Mouse (Mus musculus) liver, embryonic 11.5 days (tissue): ENCODE results near the gene Gm27021. TPM values are rescaled to one million over a fixed set of nuclear protein-coding genes. Genes with fewer than 3 reads are reported as not detected.

ENCODE experiments used
- ATAC-seq: fragments of 200-750 bp; cut with Nextera tagmentation; replicated peaks from 2 replicates; pipeline ENCODE4 v1.8.0; 2017; ENCODE audit warnings: moderate number of reproducible peaks, mild to moderate bottlenecking, moderate TSS enrichment, moderate library complexity; ENCODE audit not compliant: low FRiP score
- DNase-seq: peaks from one replicate; pipeline ENCODE4 v3.0.0-alpha.2; 2017; ENCODE audit warnings: low spot score
- H3K27ac ChIP-seq: fragments of 300-500 bp; sonication (generic); 2 replicates; pipeline ENCODE4 v1.5.1; 2014; ENCODE audit warnings: mild to moderate bottlenecking, low read depth, low read length, control low read depth
- H3K27me3 ChIP-seq: fragments of 300-500 bp; sonication (generic); replicated peaks from 2 replicates; pipeline ENCODE4 v1.6.1; 2014; ENCODE audit warnings: low read length, mixed read lengths; ENCODE audit not compliant: control insufficient read depth, insufficient read depth
- H3K36me3 ChIP-seq: fragments of 300-500 bp; sonication (generic); 2 replicates; pipeline ENCODE4 v1.6.1; 2014; ENCODE audit warnings: mild to moderate bottlenecking, low read length, moderate library complexity, mixed read lengths; ENCODE audit not compliant: control insufficient read depth, insufficient read depth
- H3K4me1 ChIP-seq: fragments of 300-500 bp; sonication (generic); replicated peaks from 2 replicates; pipeline ENCODE4 v1.6.1; 2014; ENCODE audit warnings: low read length, mixed read lengths; ENCODE audit not compliant: control insufficient read depth, insufficient read depth
- H3K4me2 ChIP-seq: fragments of 300-500 bp; sonication (generic); 2 replicates; pipeline ENCODE4 v1.6.1; 2014; ENCODE audit warnings: mild to moderate bottlenecking, control low read depth, moderate library complexity
- H3K4me3 ChIP-seq: fragments of 300-500 bp; sonication (generic); 2 replicates; pipeline ENCODE4 v1.5.1; 2014; ENCODE audit warnings: low read depth, low read length, control low read depth
- H3K9ac ChIP-seq: fragments of 300-500 bp; sonication (generic); 2 replicates; pipeline ENCODE4 v1.6.1; 2014; ENCODE audit warnings: low read depth, low read length, control low read depth
- H3K9me3 ChIP-seq: fragments of 300-500 bp; sonication (generic); 2 replicates; pipeline ENCODE4 v1.6.1; 2016; ENCODE audit warnings: low read length, inconsistent platforms, mixed read lengths; ENCODE audit not compliant: control insufficient read depth
- WGBS: fragments of 180-500 bp; shearing (Covaris S2); extraction: QIAGEN DNeasy Blood & Tissue Kit; methylation state at CpG from one replicate; pipeline ENCODE4 v1.1.7; 2014; 5-methylcytosine and 5-hydroxymethylcytosine counted together
- polyA plus RNA-seq: library from polyadenylated mRNA; unstranded; fragments of >200 nt; fragmentation: Nextera tagmentation; extraction: Ambion mirVana; gene quantifications from 2 replicates; pipeline ENCODE4 v1.2.1, GENCODE M21; 2014

Gm27021 gene
- polyA plus RNA-seq, 1 experiment from 2014 or later = 0.69 TPM

- Histone ChIP-seq H3K9me3 (no peaks in the 10 kb centered on the region), H3K27ac (no peak overlapping the region), H3K9ac (peak overlapping the region; percentile 90), H3K27me3 (no peaks in the 10 kb centered on the region), H3K4me3 (peak overlapping the region; percentile 75), H3K36me3 (peaks cover 17% of the 10 kb centered on the region), H3K4me1 (peaks cover 39% of the 10 kb centered on the region), H3K4me2 (peak overlapping the region; percentile 81)
- ATAC-seq (no peak), DNase-seq (no peak)
- 6% methylated on average over 17 of the region's 17 CpGs for WGBS
Observed at GRCm38 (mm10) chr8:120666807-120667470, 940 bp downstream of the Gm27021 start.

GRCm38 (mm10) chr8:120665726-120666455 is 2.0 kb downstream of the Gm27021 start:
- Histone ChIP-seq H3K27ac (no peak overlapping the region), H3K4me1 (peaks cover 37% of the 10 kb centered on the region), H3K4me3 (peak overlapping the region; percentile 75), H3K4me2 (peak overlapping the region; percentile 81), H3K27me3 (no peaks in the 10 kb centered on the region), H3K36me3 (peaks cover 10% of the 10 kb centered on the region), H3K9ac (peak overlapping the region; percentile 23; the same call in 1 of the 2 replicates), H3K9me3 (no peaks in the 10 kb centered on the region)
- DNase-seq (no peak), ATAC-seq (no peak)
- WGBS = 74% methylated on average over 3 of the region's 3 CpGs

GRCm38 (mm10) chr8:120664566-120664965 is 3.3 kb downstream of the Gm27021 start:
- DNase-seq = no peak
- Histone ChIP-seq H3K27me3 (no peaks in the 10 kb centered on the region), H3K36me3 (peaks cover 2% of the 10 kb centered on the region; the same call in 1 of the 2 replicates), H3K4me2 (no peak overlapping the region), H3K4me1 (peaks cover 35% of the 10 kb centered on the region), H3K27ac (no peak overlapping the region), H3K9me3 (no peaks in the 10 kb centered on the region), H3K9ac (no peak overlapping the region), H3K4me3 (no peak overlapping the region)
- WGBS = 77% methylated on average over 6 of the region's 6 CpGs
- ATAC-seq = no peak

- DNase-seq (no peak), ATAC-seq (no peak)
- H3K9ac ChIP-seq = no peak overlapping the region
- WGBS = 92% methylated on average over 8 of the region's 8 CpGs
- no peaks in the 10 kb centered on the region for H3K4me1 ChIP-seq
- H3K9me3 ChIP-seq = no peaks in the 10 kb centered on the region
- no peaks in the 10 kb centered on the region for H3K27me3 ChIP-seq
- H3K4me2 ChIP-seq = no peak overlapping the region
- H3K4me3 ChIP-seq = no peak overlapping the region
- H3K36me3 ChIP-seq = peaks cover 35% of the 10 kb centered on the region
- no peak overlapping the region for H3K27ac ChIP-seq
Observed at GRCm38 (mm10) chr8:120657415-120657814, 10.5 kb downstream of the Gm27021 start.

GRCm38 (mm10) chr8:120656322-120657052 is 11.4 kb downstream of the Gm27021 start:
- DNase-seq = no peak
- WGBS = 90% methylated on average over 7 of the region's 7 CpGs
- Histone ChIP-seq H3K27me3 (no peaks in the 10 kb centered on the region), H3K27ac (no peak overlapping the region), H3K9me3 (no peaks in the 10 kb centered on the region), H3K4me1 (no peaks in the 10 kb centered on the region), H3K4me3 (no peak overlapping the region), H3K4me2 (no peak overlapping the region), H3K36me3 (peaks cover 35% of the 10 kb centered on the region), H3K9ac (no peak overlapping the region)
- no peak for ATAC-seq

- WGBS = 64% methylated on average over 7 of the region's 7 CpGs
Observed at GRCm38 (mm10) chr8:120647532-120647931, 20.3 kb downstream of the Gm27021 start, which contains the start of gene 1190005I06Rik. Gene 1190005I06Rik (minus strand): TSS chr8:120647632.

GRCm38 (mm10) chr8:120644663-120645062 is 23.2 kb downstream of the Gm27021 start:
- Histone ChIP-seq H3K9me3 (no peaks in the 10 kb centered on the region), H3K27ac (no peak overlapping the region), H3K36me3 (no peaks in the 10 kb centered on the region), H3K4me1 (peaks cover 3% of the 10 kb centered on the region; the same call in 1 of the 2 replicates), H3K27me3 (no peaks in the 10 kb centered on the region), H3K9ac (no peak overlapping the region), H3K4me2 (no peak overlapping the region), H3K4me3 (no peak overlapping the region)
- 85% methylated on average over 7 of the region's 7 CpGs for whole genome bisulfite sequencing
- DNase-seq (no peak), ATAC-seq (no peak)

More at GRCm38 (mm10) chr8:120647532-120647931, 20.3 kb downstream of the Gm27021 start, which contains the start of gene 1190005I06Rik:
- no peaks in the 10 kb centered on the region for H3K4me1 ChIP-seq
- no peak within 1 kb of the TSS for H3K27ac ChIP-seq
- H3K9ac ChIP-seq = no peak within 1 kb of the TSS
- H3K27me3 ChIP-seq = no peaks in the 10 kb centered on the region
- DNase-seq (no peak), ATAC-seq (no peak)
- no peak within 1 kb of the TSS for H3K4me3 ChIP-seq
- no peaks in the 10 kb centered on the region for H3K36me3 ChIP-seq
- H3K9me3 ChIP-seq = no peaks in the 10 kb centered on the region
- no peak within 1 kb of the TSS for H3K4me2 ChIP-seq

GRCm38 (mm10) chr8:120642031-120642662 is 25.7 kb downstream of the Gm27021 start:
- Histone ChIP-seq H3K9me3 (no peaks in the 10 kb centered on the region), H3K36me3 (no peaks in the 10 kb centered on the region), H3K9ac (no peak overlapping the region), H3K27ac (no peak overlapping the region), H3K4me2 (no peak overlapping the region), H3K27me3 (no peaks in the 10 kb centered on the region), H3K4me3 (no peak overlapping the region), H3K4me1 (peaks cover 3% of the 10 kb centered on the region; the same call in 1 of the 2 replicates)
- 69% methylated on average over 10 of the region's 10 CpGs for WGBS
- ATAC-seq (no peak), DNase-seq (no peak)
